Mouse (Mus musculus) G1E (cell line): ENCODE data around the gene Cib4.

Experiments
- CTCF ChIP-seq: IDR thresholded peaks from 2 replicates; pipeline ENCODE4 v1.5.1; 2012; ENCODE audit warnings: low read depth, low read length, inconsistent platforms, mixed read lengths
- GATA1 ChIP-seq: IDR thresholded peaks from 2 replicates; pipeline ENCODE4 v1.6.1; 2012; ENCODE audit warnings: borderline replicate concordance, low read length, inconsistent platforms, mixed read lengths
- GATA2 ChIP-seq: IDR thresholded peaks from 2 replicates; pipeline ENCODE4 v1.6.1; 2012; ENCODE audit warnings: low read depth, low read length, inconsistent platforms, borderline replicate concordance
- POLR2AphosphoS5 ChIP-seq: IDR thresholded peaks from 2 replicates; pipeline ENCODE4 v1.6.1; 2012; ENCODE audit warnings: low read depth, low read length, inconsistent platforms; ENCODE audit not compliant: insufficient replicate concordance
- TAL1 ChIP-seq: conservative IDR thresholded peaks from 2 replicates; pipeline ENCODE4 v1.6.1; 2012; ENCODE audit warnings: low read depth, low read length, inconsistent platforms, mixed read lengths

GRCm38 (mm10) chr5:30545698-30546097 lies at the start of gene Cib4:
- TF ChIP-seq POLR2AphosphoS5 (no peak), CTCF (no peak), GATA1 (no peak), TAL1 (no peak), GATA2 (no peak)
